Mouse (Mus musculus) CH12.LX (cell line): Measurements from ENCODE around the gene Taco1. TPM values are rescaled to one million over a fixed set of nuclear protein-coding genes. Genes with fewer than 3 reads are reported as not detected.

ENCODE experiments used
- DNase-seq: peaks from one replicate; pipeline ENCODE4 v3.0.0-alpha.2; 2013; ENCODE audit errors: extremely low read depth
- H3K27ac ChIP-seq: 2 replicates; pipeline ENCODE4 v1.5.1; 2012; ENCODE audit warnings: low read depth, mild to moderate bottlenecking, control low read depth, moderate library complexity; ENCODE audit not compliant: insufficient read depth
- H3K27me3 ChIP-seq: replicated peaks from 2 replicates; pipeline ENCODE3; 2012; ENCODE audit warnings: inconsistent platforms
- H3K36me3 ChIP-seq, 2 experiments: replicated peaks in 1 of 2; 2 replicates each; pipeline versions ENCODE3 to v1.6.1; 2012; ENCODE audit warnings: inconsistent platforms in 1 of 2, low read length in 1 of 2, mild to moderate bottlenecking in 1 of 2, mixed read lengths in 1 of 2, moderate library complexity in 1 of 2; ENCODE audit not compliant: control insufficient read depth in 1 of 2, insufficient read depth in 1 of 2
- H3K4me1 ChIP-seq, 2 experiments: 2 replicates each; pipeline ENCODE4 v1.6.1; 2012; ENCODE audit warnings: inconsistent platforms in 1 of 2, moderate library complexity in 1 of 2; ENCODE audit not compliant: insufficient read depth in 2 of 2, control insufficient read depth in 1 of 2
- H3K4me2 ChIP-seq: 2 replicates; pipeline ENCODE4 v1.6.1; 2012; ENCODE audit warnings: low read depth, mild to moderate bottlenecking, control low read depth; ENCODE audit not compliant: poor library complexity, insufficient read depth, severe bottlenecking
- H3K4me3 ChIP-seq, 3 experiments: fragments of 150-350 bp in 1 of 3; sonication (generic) in 1 of 3; replicated peaks in 1 of 3; 2 replicates each; pipeline versions ENCODE3 to v1.5.1; 2011 to 2012; ENCODE audit warnings: low read depth in 2 of 3, low read length in 2 of 3, mild to moderate bottlenecking in 2 of 3, moderate library complexity in 2 of 3, control low read depth in 1 of 3, improper control_type of control experiment in 1 of 3, inconsistent platforms in 1 of 3, mixed read lengths in 1 of 3; ENCODE audit not compliant: poor library complexity in 1 of 3
- H3K79me2 ChIP-seq: replicated peaks from 2 replicates; pipeline ENCODE4 v1.6.1; 2012; ENCODE audit warnings: mild to moderate bottlenecking, moderate library complexity; ENCODE audit not compliant: control insufficient read depth, poor library complexity, insufficient read depth, severe bottlenecking; ENCODE audit errors: extremely low read depth
- H3K9ac ChIP-seq: 2 replicates; pipeline ENCODE4 v1.6.1; 2012; ENCODE audit warnings: low read depth, mild to moderate bottlenecking, control low read depth, moderate library complexity; ENCODE audit not compliant: insufficient read depth
- H3K9me3 ChIP-seq: replicated peaks from 2 replicates; pipeline ENCODE3; 2012; ENCODE audit warnings: low read length, inconsistent platforms, mixed read lengths
- CHD2 ChIP-seq: IDR thresholded peaks from 2 replicates; pipeline ENCODE4 v1.6.1; 2011; ENCODE audit warnings: low read length, improper control_type of control experiment
- EP300 ChIP-seq: IDR thresholded peaks from 2 replicates; pipeline ENCODE4 v1.6.1; 2011; ENCODE audit warnings: low read length, improper control_type of control experiment
- JUND ChIP-seq: conservative IDR thresholded peaks from 2 replicates; pipeline ENCODE4 v1.6.1; 2011; ENCODE audit warnings: low read depth, low read length, improper control_type of control experiment
- MAX ChIP-seq: IDR thresholded peaks from 2 replicates; pipeline ENCODE4 v1.6.1; 2011; ENCODE audit warnings: low read length, improper control_type of control experiment
- NRF1 ChIP-seq: IDR thresholded peaks from 2 replicates; pipeline ENCODE4 v1.6.1; 2014; ENCODE audit warnings: low read depth, mild to moderate bottlenecking, inconsistent platforms, low read length, improper control_type of control experiment, moderate library complexity
- POLR2AphosphoS2 ChIP-seq: IDR thresholded peaks from 2 replicates; pipeline ENCODE4 v1.6.1; 2011; ENCODE audit warnings: low read depth, low read length, improper control_type of control experiment
- SIN3A ChIP-seq: IDR thresholded peaks from 2 replicates; pipeline ENCODE4 v1.6.1; 2012; ENCODE audit warnings: low read length, improper control_type of control experiment, inconsistent platforms
- USF1 ChIP-seq: IDR thresholded peaks from 2 replicates; pipeline ENCODE4 v1.6.1; 2014; ENCODE audit warnings: low read depth, mild to moderate bottlenecking, inconsistent platforms, low read length, improper control_type of control experiment
- dilution Hi-C: fragments of 300-500 bp; cut with MboI; formaldehyde crosslinking; loops from 2 replicates; pipeline ENCODE4 v1.14.3; 2020; ENCODE audit warnings: low sequenced_read_pairs; ENCODE audit not compliant: extremely low pct_unique_long_range_greater_than_20kb, extremely low pct_ligation_motif_present
- in situ Hi-C: fragments of 300-500 bp; cut with MboI; formaldehyde crosslinking; loops from 3 replicates; pipeline ENCODE4 v1.14.3; 2019; ENCODE audit warnings: low sequenced_read_pairs, low pct_ligation_motif_present, low pct_unique_long_range_greater_than_20kb, mixed read lengths
- polyA plus RNA-seq: library from polyadenylated mRNA; unstranded; fragments of >175 nt; gene quantifications from 2 replicates; pipeline ENCODE4 v1.2.1, GENCODE M21; 2012; ENCODE audit warnings: low read depth; ENCODE audit not compliant: insufficient read length
- total RNA-seq, 2 experiments: library from RNA; depleted of rRNA; stranded (reverse); fragments of 300-350 nt in 1 of 2; fragments of >200 nt in 1 of 2; gene quantifications; 2 replicates each; pipeline ENCODE4 v1.2.3; 2012 to 2014

Taco1 gene
- total and polyA plus RNA-seq, 3 experiments = 30.8 to 35.8 (median 32.6) TPM

DNA sequence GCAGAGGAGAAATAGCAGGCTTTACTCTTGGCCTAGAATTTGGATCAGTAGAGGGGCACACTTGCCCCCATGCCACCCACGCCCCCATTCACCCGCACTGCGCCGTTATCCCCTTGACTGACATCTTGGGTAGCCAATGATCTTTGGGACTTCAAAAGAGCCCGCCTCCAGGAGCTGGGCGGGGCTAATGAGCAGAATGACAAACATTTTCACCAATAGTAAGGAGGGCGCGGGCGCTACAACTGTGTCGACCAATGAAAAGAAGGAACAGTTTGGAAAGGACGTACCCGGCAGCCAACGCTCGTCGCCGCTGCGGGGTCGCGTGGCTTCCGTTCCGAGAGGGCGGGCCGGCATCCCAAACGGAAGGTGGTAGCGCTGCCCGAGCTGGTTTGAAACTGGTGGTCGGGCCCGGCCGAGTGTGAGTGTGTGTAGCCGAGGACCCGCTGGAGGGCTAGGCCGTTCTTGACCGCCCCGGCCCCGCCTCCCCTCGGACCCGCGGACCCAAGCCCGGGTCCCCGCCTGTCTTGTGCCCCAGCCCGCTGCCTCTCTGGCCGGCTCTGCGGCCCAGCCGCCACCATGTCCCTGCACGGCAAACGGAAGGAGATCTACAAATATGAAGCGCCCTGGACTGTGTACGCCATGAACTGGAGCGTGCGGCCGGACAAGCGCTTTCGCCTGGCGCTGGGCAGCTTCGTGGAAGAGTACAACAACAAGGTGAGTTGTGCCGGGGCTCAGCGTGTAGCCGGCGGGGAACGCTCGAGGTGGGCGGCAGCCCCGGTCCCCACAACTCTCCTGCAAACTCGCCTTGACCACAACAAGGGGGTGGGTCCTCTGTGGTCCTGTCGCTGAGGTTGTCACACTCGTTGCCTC is 29.1 kb upstream of the Taco1 start, which contains the start of gene Dcaf7 (continued):
- 0 out of 2 replicates have a peak, but pooled peaks have one; percentile 18 for TF ChIP-seq JUND

DNA sequence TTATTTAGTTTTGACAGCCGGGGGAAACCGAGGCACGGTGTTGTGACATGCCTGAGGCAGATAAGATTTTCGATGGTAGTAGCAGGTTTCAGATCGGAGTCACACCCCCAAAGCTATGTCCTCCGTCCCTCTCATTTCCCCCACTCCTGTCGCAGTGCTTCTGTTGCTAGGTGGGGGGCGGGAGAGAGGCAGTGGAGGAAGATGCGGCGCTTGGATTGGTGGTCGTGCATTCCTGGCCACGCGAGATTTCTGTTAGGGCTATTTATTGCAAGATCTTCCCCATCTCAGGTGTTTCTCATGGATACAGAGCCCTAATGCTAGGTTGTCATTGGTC is 28.5 kb upstream of the Taco1 start:
- peak; percentile 83 for DNase-seq
- no peaks in the 10 kb centered on the region for H3K9me3 ChIP-seq
- dilution Hi-C loops (no loop called here), in situ Hi-C loops (no loop called here)
- no peaks in the 10 kb centered on the region for H3K27me3 ChIP-seq
- H3K27ac ChIP-seq = peak overlapping the region; percentile 55
- H3K9ac ChIP-seq = peak overlapping the region; percentile 73
- peak overlapping the region; percentile 74 to 97 (median 91) for H3K4me3 ChIP-seq
- peaks cover 0 to 29% of the 10 kb centered on the region in 2 experiments for H3K36me3 ChIP-seq
- H3K4me2 ChIP-seq = peak overlapping the region; percentile 62
- no peak for TF ChIP-seq EP300
- peak; percentile 49; the same call in 1 of the 2 replicates for TF ChIP-seq CHD2
- H3K79me2 ChIP-seq = peaks cover 50% of the 10 kb centered on the region
- H3K4me1 ChIP-seq = peaks cover 8 to 49% of the 10 kb centered on the region in 2 experiments

DNA sequence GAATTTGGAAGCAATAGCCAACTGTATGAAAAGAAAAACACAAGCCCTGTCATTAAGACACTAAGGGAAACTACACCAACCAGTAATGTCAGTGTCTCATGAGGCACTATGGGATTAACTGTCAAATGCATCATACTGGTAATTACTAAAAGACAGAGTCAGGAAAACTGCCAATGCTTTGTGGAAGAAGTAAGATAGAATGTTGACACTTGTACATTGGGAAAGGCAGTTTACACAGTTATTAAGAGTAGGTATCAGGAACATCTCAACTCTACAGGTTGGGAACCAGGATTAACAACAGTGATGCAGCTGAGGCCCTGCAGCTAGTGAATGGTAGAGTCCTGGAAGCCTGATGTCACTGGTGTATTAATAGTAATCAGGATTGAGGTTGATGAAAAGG is 21.5 kb upstream of the Taco1 start:
- H3K79me2 ChIP-seq = peaks cover 46% of the 10 kb centered on the region
- in situ Hi-C loops (no loop called here), dilution Hi-C loops (no loop called here)
- no peak overlapping the region for H3K9ac ChIP-seq
- no peak overlapping the region for H3K4me2 ChIP-seq
- DNase-seq = no peak
- no peaks in the 10 kb centered on the region for H3K9me3 ChIP-seq
- TF ChIP-seq USF1 (no peak), SIN3A (no peak), POLR2AphosphoS2 (no peak), MAX (no peak), CHD2 (no peak)
- H3K4me3 ChIP-seq = no peak overlapping the region
- peaks cover 18 to 60% of the 10 kb centered on the region in 2 experiments for H3K4me1 ChIP-seq
- H3K27ac ChIP-seq = no peak overlapping the region
- no peaks in the 10 kb centered on the region for H3K27me3 ChIP-seq
- peaks cover 26 to 76% of the 10 kb centered on the region in 2 experiments for H3K36me3 ChIP-seq

DNA sequence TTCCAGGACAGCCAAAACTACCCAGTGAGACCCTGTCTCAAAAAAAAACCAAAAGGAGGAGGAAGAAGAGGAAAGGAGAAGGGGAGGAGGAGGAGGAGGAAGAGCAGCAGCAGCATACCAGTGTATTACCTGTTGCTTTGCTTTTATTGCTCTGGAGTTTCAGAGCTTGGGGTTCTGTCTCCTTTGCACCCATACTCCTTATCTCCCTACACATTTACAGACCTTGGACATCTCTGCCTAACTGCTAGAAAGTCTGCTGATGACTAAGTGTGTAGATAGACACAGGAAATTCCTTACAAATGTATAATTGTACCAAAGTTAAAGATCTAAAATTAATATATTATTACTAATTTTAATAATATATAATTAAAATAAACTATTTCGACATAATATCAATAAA is 20.6 kb upstream of the Taco1 start:
- in situ Hi-C loops = no loop called here
- no peak for TF ChIP-seq NRF1
- no peak for DNase-seq
- Histone ChIP-seq H3K9me3 (no peaks in the 10 kb centered on the region), H3K9ac (no peak overlapping the region), H3K4me3 (no peak overlapping the region), H3K4me2 (no peak overlapping the region), H3K27me3 (no peaks in the 10 kb centered on the region), H3K79me2 (peaks cover 39% of the 10 kb centered on the region), H3K4me1 (peaks cover 16 to 51% of the 10 kb centered on the region in 2 experiments), H3K27ac (no peak overlapping the region), H3K36me3 (peaks cover 30 to 79% of the 10 kb centered on the region in 2 experiments)
- dilution Hi-C loops = no loop called here
